ENCODE assay signal across 8 mouse cellular contexts in genomic region chr16:18836468-18837208, GRCm38 (mm10). TPM values are rescaled to one million over a fixed set of nuclear protein-coding genes. Genes with fewer than 3 reads are reported as not detected.
DNase-seq lines count a peak whose midpoint lies in the region; ATAC-seq lines count a peak whose summit lies in the region.

Gene 2510002D24Rik, plus strand, starts transcription at chr16:18836578.
Gene Gm28539, plus strand, starts transcription at chr16:18836584.

- no peaks in the 10 kb centered on the region for H3K27me3 ChIP-seq in hindbrain, embryonic 15.5 days

- H3K4me1 ChIP-seq in hindbrain, embryonic 15.5 days (replicated peaks): peaks cover 7% of the 10 kb centered on the region

- peak within 1 kb of the TSS; percentile 54 for H3K4me2 ChIP-seq in hindbrain, embryonic 15.5 days

- peak within 1 kb of the TSS; percentile 72 for H3K27ac ChIP-seq in hindbrain, embryonic 15.5 days (replicated peaks)

- peak within 1 kb of the TSS; percentile 62 for H3K4me3 ChIP-seq in hindbrain, embryonic 15.5 days

- peaks cover 29% of the 10 kb centered on the region for H3K36me3 ChIP-seq in hindbrain, embryonic 15.5 days

- no peaks in the 10 kb centered on the region for H3K9me3 ChIP-seq in hindbrain, embryonic 15.5 days

- H3K9ac ChIP-seq in hindbrain, embryonic 15.5 days: peak within 1 kb of the TSS; percentile 64

- peak; percentile 99 for DNase-seq in R1 (ENCODE audit: low read depth, low spot score)
- peak; percentile 97 to 99 for DNase-seq in cerebellum, postnatal 36 days
- peak; percentile 92 to 95 for DNase-seq in frontal cortex, postnatal 36 days (ENCODE audit: low spot score in 2 of 2)
- DNase-seq in left cerebral cortex, adult 11 months (ENCODE audit: low spot score): peak; percentile 91
- peak; percentile 95 for DNase-seq in lung, postnatal 4 days
- peak; percentile 90 for DNase-seq in retina, postnatal 7 days (ENCODE audit: low read depth, low spot score)
- DNase-seq in urinary bladder, adult 2 months (ENCODE audit: low spot score): peak; percentile 92

- ATAC-seq in hindbrain, embryonic 15.5 days (ENCODE audit: low FRiP score, low read depth): peak; percentile 98

- under 1% methylated on average over 46 of the region's 46 CpGs for WGBS in hindbrain, embryonic 15.5 days

RNA-seq across cellular contexts. Expression of gene 2510002D24Rik, which starts in this region (rescaled TPM):
- polyA plus RNA-seq in hindbrain, embryonic 15.5 days (2015; fragmentation: Nextera tagmentation; extraction: Ambion mirVana): 39.2 and 44.8 TPM in 2 replicates
- 41.6 and 56.6 TPM in 2 replicates for polyA plus RNA-seq in urinary bladder, adult 2 months (2012; rRNA removed)

RNA-seq across cellular contexts. Expression of gene Gm28539, which starts in this region (rescaled TPM):
- 0.17 TPM in 1 of 2 replicates, not detected in the other for polyA plus RNA-seq in hindbrain, embryonic 15.5 days (2015; fragmentation: Nextera tagmentation; extraction: Ambion mirVana)
- not detected in 2 replicates for polyA plus RNA-seq in urinary bladder, adult 2 months (2012; rRNA removed)

Comparison
In these comparisons a context has a peak if more than half of its experiments do, and no peak if none do; other contexts are left out.
1. Peak in every context shown above with its lines: DNase-seq, ATAC-seq, H3K4me3 ChIP-seq and H3K27ac ChIP-seq.